Mouse (Mus musculus): ENCODE results near the gene Myo9a.

DNA sequence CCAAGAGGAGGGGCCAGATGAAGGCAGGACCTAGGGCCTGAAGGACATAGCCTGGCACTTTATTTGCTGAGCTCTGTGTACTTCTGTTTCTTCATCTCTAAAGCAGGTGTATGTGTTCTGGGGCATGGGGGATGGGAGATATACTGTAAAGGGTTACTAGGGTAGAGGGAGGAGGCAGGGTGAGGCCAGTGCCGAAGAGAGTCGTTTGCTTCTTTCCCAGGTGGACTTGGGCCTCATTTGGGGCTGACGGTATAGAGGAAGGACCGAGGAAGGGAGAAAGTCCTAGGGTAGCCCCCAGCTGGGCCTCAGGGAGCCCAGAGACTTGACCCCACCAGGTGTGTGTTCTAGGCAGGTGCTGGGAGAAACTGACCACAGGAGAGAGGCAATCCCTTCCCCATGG lies 201.2 kb downstream of the Myo9a start:
- TF ChIP-seq CTCF (conservative IDR thresholded peaks at IDR 0.05; ENCODE audit: low read length) (no peak), POU5F1 (IDR thresholded peaks at IDR 0.05; ENCODE audit: borderline replicate concordance, low read length) (no peak)

Data from E14TG2a.4 (cell line).